Mouse (Mus musculus): Measurements from ENCODE around the gene AW209491.
A peak's percentile ranks its signal among the peaks of the same experiment; 100 is the strongest.

The AW209491 gene

GRCm38 (mm10) chr13:14629726-14630641 lies at the start of gene AW209491:
AW209491 (plus strand) TSS chr13:14630154.
- no peak for TF ChIP-seq NANOG (IDR thresholded peaks at IDR 0.05; ENCODE audit: borderline replicate concordance, low read length)
- TF ChIP-seq POU5F1 (IDR thresholded peaks at IDR 0.05; ENCODE audit: borderline replicate concordance, low read length) = no peak
- no peak for TF ChIP-seq CTCF (conservative IDR thresholded peaks at IDR 0.05; ENCODE audit: low read length)

GRCm38 (mm10) chr13:14580392-14580791 lies 49.6 kb upstream of the AW209491 start:
- H3K4me3 ChIP-seq (replicated peaks; ENCODE audit: low read length) = no peak overlapping the region
- no peaks in the 10 kb centered on the region for H3K9me3 ChIP-seq (ENCODE audit: low read length)
- H3K36me3 ChIP-seq (ENCODE audit: insufficient read depth, low read length) = no peaks in the 10 kb centered on the region
- H3K27me3 ChIP-seq (ENCODE audit: insufficient read depth, low read length) = no peaks in the 10 kb centered on the region
- no peaks in the 10 kb centered on the region for H3K4me1 ChIP-seq (replicated peaks; ENCODE audit: low read depth, low read length)
- TF ChIP-seq POU5F1 (IDR thresholded peaks at IDR 0.05; ENCODE audit: borderline replicate concordance, low read length) (no peak), NANOG (IDR thresholded peaks at IDR 0.05; ENCODE audit: borderline replicate concordance, low read length) (no peak), CTCF (conservative IDR thresholded peaks at IDR 0.05; ENCODE audit: low read length) (no peak)

More at GRCm38 (mm10) chr13:14629726-14630641, at the start of gene AW209491:
- H3K9me3 ChIP-seq (ENCODE audit: low read length) = no peaks in the 10 kb centered on the region
- H3K4me3 ChIP-seq (replicated peaks; ENCODE audit: low read length) = peak within 1 kb of the TSS; percentile 91
- H3K27me3 ChIP-seq (ENCODE audit: insufficient read depth, low read length) = no peaks in the 10 kb centered on the region
- peaks cover 39% of the 10 kb centered on the region for H3K4me1 ChIP-seq (replicated peaks; ENCODE audit: low read depth, low read length)
- peaks cover 54% of the 10 kb centered on the region for H3K36me3 ChIP-seq (ENCODE audit: insufficient read depth, low read length)

GRCm38 (mm10) chr13:14602744-14603143 lies 27.2 kb upstream of the AW209491 start:
- Histone ChIP-seq H3K9me3 (ENCODE audit: low read length) (no peaks in the 10 kb centered on the region), H3K4me3 (replicated peaks; ENCODE audit: low read length) (no peak overlapping the region), H3K27me3 (ENCODE audit: insufficient read depth, low read length) (no peaks in the 10 kb centered on the region), H3K4me1 (replicated peaks; ENCODE audit: low read depth, low read length) (peaks cover 16% of the 10 kb centered on the region), H3K36me3 (ENCODE audit: insufficient read depth, low read length) (no peaks in the 10 kb centered on the region)
- TF ChIP-seq CTCF (conservative IDR thresholded peaks at IDR 0.05; ENCODE audit: low read length) = no peak
- no peak for TF ChIP-seq POU5F1 (IDR thresholded peaks at IDR 0.05; ENCODE audit: borderline replicate concordance, low read length)
- TF ChIP-seq NANOG (IDR thresholded peaks at IDR 0.05; ENCODE audit: borderline replicate concordance, low read length) = no peak

- H3K9me3 ChIP-seq (ENCODE audit: low read length) = no peaks in the 10 kb centered on the region
- H3K27me3 ChIP-seq (ENCODE audit: insufficient read depth, low read length) = no peaks in the 10 kb centered on the region
- H3K36me3 ChIP-seq (ENCODE audit: insufficient read depth, low read length) = peaks cover 30% of the 10 kb centered on the region
- no peak for TF ChIP-seq NANOG (IDR thresholded peaks at IDR 0.05; ENCODE audit: borderline replicate concordance, low read length)
- no peak for TF ChIP-seq POU5F1 (IDR thresholded peaks at IDR 0.05; ENCODE audit: borderline replicate concordance, low read length)
- no peak for TF ChIP-seq CTCF (conservative IDR thresholded peaks at IDR 0.05; ENCODE audit: low read length)
- no peak overlapping the region for H3K4me3 ChIP-seq (replicated peaks; ENCODE audit: low read length)
- peaks cover 26% of the 10 kb centered on the region for H3K4me1 ChIP-seq (replicated peaks; ENCODE audit: low read depth, low read length)
Measured at GRCm38 (mm10) chr13:14607616-14608015, 22.3 kb upstream of the AW209491 start.

- peaks cover 46% of the 10 kb centered on the region for H3K36me3 ChIP-seq (ENCODE audit: insufficient read depth, low read length)
- peaks cover 20% of the 10 kb centered on the region for H3K4me1 ChIP-seq (replicated peaks; ENCODE audit: low read depth, low read length)
- TF ChIP-seq CTCF (conservative IDR thresholded peaks at IDR 0.05; ENCODE audit: low read length) (no peak), POU5F1 (IDR thresholded peaks at IDR 0.05; ENCODE audit: borderline replicate concordance, low read length) (no peak), NANOG (IDR thresholded peaks at IDR 0.05; ENCODE audit: borderline replicate concordance, low read length) (no peak)
- H3K27me3 ChIP-seq (ENCODE audit: insufficient read depth, low read length) = no peaks in the 10 kb centered on the region
- no peaks in the 10 kb centered on the region for H3K9me3 ChIP-seq (ENCODE audit: low read length)
- H3K4me3 ChIP-seq (replicated peaks; ENCODE audit: low read length) = peak overlapping the region; percentile 98
Measured at GRCm38 (mm10) chr13:14612463-14612862, 17.5 kb upstream of the AW209491 start.

- peaks cover 22% of the 10 kb centered on the region for H3K4me1 ChIP-seq (replicated peaks; ENCODE audit: low read depth, low read length)
- TF ChIP-seq NANOG (IDR thresholded peaks at IDR 0.05; ENCODE audit: borderline replicate concordance, low read length) (no peak), POU5F1 (IDR thresholded peaks at IDR 0.05; ENCODE audit: borderline replicate concordance, low read length) (no peak), CTCF (conservative IDR thresholded peaks at IDR 0.05; ENCODE audit: low read length) (no peak)
- peak within 1 kb of the TSS; percentile 98 for H3K4me3 ChIP-seq (replicated peaks; ENCODE audit: low read length)
- H3K27me3 ChIP-seq (ENCODE audit: insufficient read depth, low read length) = no peaks in the 10 kb centered on the region
- peaks cover 51% of the 10 kb centered on the region for H3K36me3 ChIP-seq (ENCODE audit: insufficient read depth, low read length)
- no peaks in the 10 kb centered on the region for H3K9me3 ChIP-seq (ENCODE audit: low read length)
Measured at GRCm38 (mm10) chr13:14612926-14613529, 16.9 kb upstream of the AW209491 start, which contains the start of the genes Mrpl32 and Psma2. Mrpl32 (minus strand) TSS chr13:14613165. Psma2 (plus strand) TSS chr13:14613240.

GRCm38 (mm10) chr13:14613553-14613952 lies 16.4 kb upstream of the AW209491 start:
- Histone ChIP-seq H3K36me3 (ENCODE audit: insufficient read depth, low read length) (peaks cover 57% of the 10 kb centered on the region), H3K27me3 (ENCODE audit: insufficient read depth, low read length) (no peaks in the 10 kb centered on the region), H3K4me3 (replicated peaks; ENCODE audit: low read length) (peak overlapping the region; percentile 98), H3K4me1 (replicated peaks; ENCODE audit: low read depth, low read length) (peaks cover 24% of the 10 kb centered on the region), H3K9me3 (ENCODE audit: low read length) (no peaks in the 10 kb centered on the region)
- TF ChIP-seq CTCF (conservative IDR thresholded peaks at IDR 0.05; ENCODE audit: low read length) (no peak), NANOG (IDR thresholded peaks at IDR 0.05; ENCODE audit: borderline replicate concordance, low read length) (no peak), POU5F1 (IDR thresholded peaks at IDR 0.05; ENCODE audit: borderline replicate concordance, low read length) (no peak)

- no peak for TF ChIP-seq POU5F1 (IDR thresholded peaks at IDR 0.05; ENCODE audit: borderline replicate concordance, low read length)
- TF ChIP-seq CTCF (conservative IDR thresholded peaks at IDR 0.05; ENCODE audit: low read length) = peak; percentile 94
- no peaks in the 10 kb centered on the region for H3K27me3 ChIP-seq (ENCODE audit: insufficient read depth, low read length)
- peaks cover 69% of the 10 kb centered on the region for H3K36me3 ChIP-seq (ENCODE audit: insufficient read depth, low read length)
- peaks cover 17% of the 10 kb centered on the region for H3K4me1 ChIP-seq (replicated peaks; ENCODE audit: low read depth, low read length)
- no peaks in the 10 kb centered on the region for H3K9me3 ChIP-seq (ENCODE audit: low read length)
- no peak overlapping the region for H3K4me3 ChIP-seq (replicated peaks; ENCODE audit: low read length)
Measured at GRCm38 (mm10) chr13:14618724-14619123, 11.2 kb upstream of the AW209491 start.

All from E14TG2a.4 (cell line).